Mouse (Mus musculus) C2C12 (cell line): ENCODE measurements around the gene Gm11444.

Experiments
- CTCF ChIP-seq: IDR thresholded peaks from one replicate; pipeline ENCODE4 v1.5.1; 2011; ENCODE audit not compliant: control insufficient read depth, insufficient read depth, insufficient read length
- FOSL1 ChIP-seq: IDR thresholded peaks from one replicate; pipeline ENCODE4 v1.8.0; 2011; ENCODE audit warnings: mild to moderate bottlenecking, low read length; ENCODE audit not compliant: poor library complexity, insufficient read depth, severe bottlenecking
- MAX ChIP-seq: IDR thresholded peaks from one replicate; pipeline ENCODE4 v1.6.1; 2011; ENCODE audit warnings: mild to moderate bottlenecking, control low read depth
- MYOD1 ChIP-seq: IDR thresholded peaks from one replicate; pipeline ENCODE4 v1.6.1; 2011; ENCODE audit warnings: low read depth; ENCODE audit not compliant: control insufficient read depth, insufficient read length
- MYOG ChIP-seq: IDR thresholded peaks from one replicate; pipeline ENCODE4 v1.6.1; 2011; ENCODE audit not compliant: control insufficient read depth, insufficient read length; ENCODE audit errors: extremely low read depth
- USF1 ChIP-seq: IDR thresholded peaks from one replicate; pipeline ENCODE4 v1.6.1; 2011; ENCODE audit warnings: low read depth, mild to moderate bottlenecking, control low read depth, moderate library complexity

DNA sequence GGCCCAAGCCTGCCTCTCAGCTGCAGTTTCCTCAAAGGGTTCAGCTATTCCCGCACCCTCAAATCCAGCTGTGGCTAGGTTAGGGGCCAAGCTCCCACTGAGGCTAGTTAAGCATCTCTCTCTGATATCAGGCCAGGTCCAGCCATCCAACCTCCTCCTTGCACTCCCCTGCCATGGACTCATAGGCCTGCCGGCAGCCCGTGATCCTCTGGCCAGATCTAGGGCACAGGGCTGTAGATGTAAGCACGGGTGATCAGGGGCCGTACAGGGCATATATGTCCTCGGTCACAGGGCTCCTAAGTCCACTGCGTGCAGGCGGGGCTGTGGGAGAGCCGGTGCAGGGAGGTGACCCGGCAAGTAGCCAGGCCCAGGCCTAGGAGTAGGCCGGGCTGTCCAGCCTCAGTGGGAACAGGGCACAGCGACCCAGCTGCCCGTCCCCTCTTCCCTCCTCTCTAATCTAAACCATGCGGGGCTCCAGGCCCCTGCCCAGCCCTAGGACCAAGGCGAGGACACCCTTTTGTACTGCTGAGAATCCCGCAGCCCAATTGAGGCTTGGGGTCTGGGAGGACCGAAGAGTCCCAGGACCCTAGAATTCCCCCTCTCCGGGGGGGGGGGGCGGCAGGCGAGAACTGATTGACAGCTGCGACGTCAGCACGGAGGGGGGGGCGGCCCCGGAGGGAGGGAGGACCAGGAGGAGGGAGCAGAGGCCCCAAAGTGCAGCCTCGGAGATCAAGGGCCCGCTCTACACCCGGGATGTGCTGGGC is 35.7 kb upstream of the Gm11444 start, which contains the start of gene Tbx4:
- TF ChIP-seq CTCF (no peak), MAX (no peak), FOSL1 (no peak), MYOG (no peak), USF1 (no peak), MYOD1 (no peak)
